Mouse (Mus musculus): Measurements from ENCODE around the gene Slc22a4. TPM values are rescaled to one million over a fixed set of nuclear protein-coding genes. Genes with fewer than 3 reads are reported as not detected.
A peak's percentile ranks its signal among the peaks of the same experiment; 100 is the strongest.
"Not testable (repeated sequence)": the region's sequence is repeated elsewhere in the genome, so short reads cannot be mapped to it uniquely, and the experiment has no call there.

The Slc22a4 gene
- polyA plus RNA-seq, 1 experiment from 2014 or later: 2.1 TPM

GRCm38 (mm10) chr11:53997661-53998060 lies 30.2 kb downstream of the Slc22a4 start:
- no peak overlapping the region for H3K27ac ChIP-seq (replicated peaks)
- no peaks in the 10 kb centered on the region for H3K9me3 ChIP-seq (ENCODE audit: control insufficient read depth, low read length)
- no peak overlapping the region for H3K4me3 ChIP-seq (ENCODE audit: low read depth, low read length)
- H3K4me2 ChIP-seq (replicated peaks; ENCODE audit: low read depth): no peak overlapping the region
- H3K9ac ChIP-seq (ENCODE audit: low read length): no peak overlapping the region
- no peak for DNase-seq (ENCODE audit: low spot score)
- 87% methylated on average over 2 of the region's 2 CpGs for WGBS
- H3K36me3 ChIP-seq (ENCODE audit: control insufficient read depth, insufficient read depth, low read length): no peaks in the 10 kb centered on the region
- no peaks in the 10 kb centered on the region for H3K4me1 ChIP-seq (replicated peaks; ENCODE audit: control insufficient read depth, insufficient read depth)
- no peaks in the 10 kb centered on the region for H3K27me3 ChIP-seq (ENCODE audit: control insufficient read depth, insufficient read depth, low read length)
- TF ChIP-seq CTCF (IDR thresholded peaks at IDR 0.05; ENCODE audit: low read depth) (no peak), EP300 (optimal IDR thresholded peaks at IDR 0.05) (no peak)
- no peak for ATAC-seq (ENCODE audit: low FRiP score, low TSS enrichment)

DNA sequence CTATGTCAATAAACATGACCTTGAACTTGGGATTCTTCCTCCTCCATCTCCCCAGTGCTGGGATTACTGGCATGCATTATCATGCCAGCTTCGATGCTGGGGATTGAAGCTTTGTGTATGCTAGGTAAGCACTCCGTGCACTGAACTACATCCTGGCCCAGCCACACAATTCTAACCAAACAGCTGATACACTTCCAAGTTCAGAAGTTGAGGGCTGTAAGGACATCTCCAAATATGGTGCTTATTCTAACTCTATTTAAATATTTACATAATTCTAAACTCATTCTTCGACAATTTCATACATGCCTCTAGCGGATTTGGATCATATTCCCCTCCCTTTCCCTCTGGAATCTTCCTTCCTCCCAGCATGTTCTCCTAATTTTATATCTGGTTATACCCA lies 35.6 kb downstream of the Slc22a4 start:
- Histone ChIP-seq H3K9ac (ENCODE audit: low read length) (no peak overlapping the region), H3K36me3 (ENCODE audit: control insufficient read depth, insufficient read depth, low read length) (no peaks in the 10 kb centered on the region), H3K4me3 (ENCODE audit: low read depth, low read length) (no peak overlapping the region), H3K27me3 (ENCODE audit: control insufficient read depth, insufficient read depth, low read length) (no peaks in the 10 kb centered on the region), H3K4me1 (replicated peaks; ENCODE audit: control insufficient read depth, insufficient read depth) (no peaks in the 10 kb centered on the region), H3K4me2 (replicated peaks; ENCODE audit: low read depth) (no peak overlapping the region), H3K9me3 (ENCODE audit: control insufficient read depth, low read length) (no peaks in the 10 kb centered on the region), H3K27ac (replicated peaks) (peak overlapping the region; percentile 80)
- TF ChIP-seq CTCF (IDR thresholded peaks at IDR 0.05; ENCODE audit: low read depth) (no peak), EP300 (optimal IDR thresholded peaks at IDR 0.05) (peak; percentile 59)
- 21% methylated on average over 4 of the region's 4 CpGs for WGBS
- DNase-seq (ENCODE audit: low spot score) (no peak), ATAC-seq (ENCODE audit: low FRiP score, low TSS enrichment) (peak; percentile 57; the same call in 1 of the 2 replicates)

DNA sequence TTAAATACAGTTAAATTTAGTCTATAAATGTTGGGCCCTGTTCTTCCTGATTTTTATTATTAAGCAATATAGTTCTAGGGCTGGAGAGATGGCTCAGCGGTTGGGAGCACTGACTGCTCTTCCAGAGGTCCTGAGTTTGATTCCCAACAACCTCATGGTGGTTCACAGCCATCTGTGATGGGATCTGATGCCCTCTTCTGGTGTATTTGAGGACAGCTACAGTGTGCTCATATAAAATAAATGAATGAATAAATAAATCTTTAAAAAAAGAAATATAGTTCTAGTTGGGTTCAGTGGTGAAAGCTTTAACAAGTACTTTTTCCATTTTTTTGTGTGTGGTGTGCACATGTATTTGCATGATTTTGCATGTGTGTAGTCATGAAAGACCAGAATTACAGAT lies 38.7 kb downstream of the Slc22a4 start:
- no peaks in the 10 kb centered on the region for H3K9me3 ChIP-seq (ENCODE audit: control insufficient read depth, low read length)
- no peak overlapping the region for H3K27ac ChIP-seq (replicated peaks)
- TF ChIP-seq EP300 (optimal IDR thresholded peaks at IDR 0.05) (no peak), CTCF (IDR thresholded peaks at IDR 0.05; ENCODE audit: low read depth) (peak; percentile 57)
- H3K4me1 ChIP-seq (replicated peaks; ENCODE audit: control insufficient read depth, insufficient read depth): no peaks in the 10 kb centered on the region
- ATAC-seq (ENCODE audit: low FRiP score, low TSS enrichment) (no peak), DNase-seq (ENCODE audit: low spot score) (no peak)
- H3K9ac ChIP-seq (ENCODE audit: low read length): no peak overlapping the region
- no peaks in the 10 kb centered on the region for H3K27me3 ChIP-seq (ENCODE audit: control insufficient read depth, insufficient read depth, low read length)
- no peak overlapping the region for H3K4me3 ChIP-seq (ENCODE audit: low read depth, low read length)
- H3K4me2 ChIP-seq (replicated peaks; ENCODE audit: low read depth): no peak overlapping the region
- WGBS: 61% methylated on average over 1 of the region's 1 CpGs
- H3K36me3 ChIP-seq (ENCODE audit: control insufficient read depth, insufficient read depth, low read length): no peaks in the 10 kb centered on the region

- Histone ChIP-seq H3K27me3 (ENCODE audit: control insufficient read depth, insufficient read depth, low read length) (no peaks in the 10 kb centered on the region), H3K4me3 (ENCODE audit: low read depth, low read length) (no peak overlapping the region), H3K27ac (replicated peaks) (no peak overlapping the region), H3K9ac (ENCODE audit: low read length) (no peak overlapping the region), H3K9me3 (ENCODE audit: control insufficient read depth, low read length) (no peaks in the 10 kb centered on the region), H3K4me1 (replicated peaks; ENCODE audit: control insufficient read depth, insufficient read depth) (no peaks in the 10 kb centered on the region), H3K36me3 (ENCODE audit: control insufficient read depth, insufficient read depth, low read length) (no peaks in the 10 kb centered on the region), H3K4me2 (replicated peaks; ENCODE audit: low read depth) (no peak overlapping the region)
- TF ChIP-seq CTCF (IDR thresholded peaks at IDR 0.05; ENCODE audit: low read depth) (no peak), EP300 (optimal IDR thresholded peaks at IDR 0.05) (no peak)
- WGBS: 81% methylated on average over 4 of the region's 4 CpGs
- ATAC-seq (ENCODE audit: low FRiP score, low TSS enrichment): no peak
- no peak for DNase-seq (ENCODE audit: low spot score)
These were observed 39.8 kb downstream of the Slc22a4 start for GRCm38 (mm10) chr11:53988081-53988480.

GRCm38 (mm10) chr11:53981396-53981795 lies 46.5 kb downstream of the Slc22a4 start:
- H3K4me2 ChIP-seq (replicated peaks; ENCODE audit: low read depth): no peak overlapping the region
- no peaks in the 10 kb centered on the region for H3K27me3 ChIP-seq (ENCODE audit: control insufficient read depth, insufficient read depth, low read length)

DNA sequence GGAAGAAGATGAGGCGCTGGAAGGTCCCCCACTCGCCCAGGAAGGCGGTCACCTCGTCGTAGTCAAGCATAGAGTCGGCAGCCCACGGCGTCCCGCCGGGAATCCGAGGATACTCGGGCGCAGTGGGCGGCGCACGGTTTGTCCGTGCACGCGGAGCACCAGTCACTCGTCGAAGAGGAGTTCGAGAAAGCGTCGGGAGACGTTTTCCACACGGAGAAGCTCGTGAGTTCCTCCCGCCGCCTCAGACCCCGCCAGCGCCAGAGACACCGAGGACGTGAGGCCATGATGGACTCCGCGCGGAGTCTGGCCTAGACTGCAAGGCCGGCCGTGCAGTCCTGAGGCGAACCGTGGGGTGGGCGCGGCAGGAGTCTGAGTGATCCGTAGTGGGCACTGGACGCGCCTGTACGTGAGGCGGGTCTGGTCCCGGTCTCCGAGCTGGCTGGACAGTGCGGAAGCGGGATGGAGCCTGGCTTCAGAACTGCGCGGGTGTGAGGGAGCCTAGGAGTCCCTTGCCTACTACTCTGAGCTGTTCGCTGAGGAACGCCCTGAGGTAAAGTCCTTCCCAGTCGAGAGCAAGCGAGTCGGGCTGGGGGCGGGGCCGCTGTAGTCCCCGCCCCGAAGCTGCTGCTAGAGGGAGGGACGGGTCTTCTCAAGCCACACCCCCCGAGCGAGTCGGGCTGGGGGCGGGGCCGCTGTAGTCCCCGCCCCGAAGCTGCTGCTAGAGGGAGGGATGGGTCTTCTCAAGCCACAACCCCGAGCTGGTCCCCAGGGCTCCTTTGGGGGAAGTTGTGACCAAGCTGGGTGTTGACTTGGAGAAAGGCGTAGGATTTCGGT lies 47.9 kb downstream of the Slc22a4 start, which contains the start of gene Slc22a21:
TSS of gene Slc22a21 (minus strand) at position 545 of the 834 bp plus-strand sequence.
- no peak for TF ChIP-seq EP300 (optimal IDR thresholded peaks at IDR 0.05)
- TF ChIP-seq CTCF (IDR thresholded peaks at IDR 0.05; ENCODE audit: low read depth): no peak
- DNase-seq (ENCODE audit: low spot score) (peak; percentile 91), ATAC-seq (ENCODE audit: low FRiP score, low TSS enrichment) (peak; percentile 98)
- Histone ChIP-seq H3K4me3 (ENCODE audit: low read depth, low read length) (peak within 1 kb of the TSS; percentile 55), H3K27ac (replicated peaks) (peak within 1 kb of the TSS; percentile 88), H3K9me3 (ENCODE audit: control insufficient read depth, low read length) (no peaks in the 10 kb centered on the region), H3K27me3 (ENCODE audit: control insufficient read depth, insufficient read depth, low read length) (no peaks in the 10 kb centered on the region), H3K4me2 (replicated peaks; ENCODE audit: low read depth) (peak within 1 kb of the TSS; percentile 78), H3K9ac (ENCODE audit: low read length) (peak within 1 kb of the TSS; percentile 73), H3K36me3 (ENCODE audit: control insufficient read depth, insufficient read depth, low read length) (no peaks in the 10 kb centered on the region), H3K4me1 (replicated peaks; ENCODE audit: control insufficient read depth, insufficient read depth) (no peaks in the 10 kb centered on the region)
- WGBS: 2% methylated on average over 70 of the region's 73 CpGs

More at GRCm38 (mm10) chr11:53981396-53981795, 46.5 kb downstream of the Slc22a4 start:
- no peak overlapping the region for H3K27ac ChIP-seq (replicated peaks)
- no peak overlapping the region for H3K9ac ChIP-seq (ENCODE audit: low read length)
- no peaks in the 10 kb centered on the region for H3K4me1 ChIP-seq (replicated peaks; ENCODE audit: control insufficient read depth, insufficient read depth)
- 80% methylated on average over 4 of the region's 4 CpGs for WGBS
- DNase-seq (ENCODE audit: low spot score) (no peak), ATAC-seq (ENCODE audit: low FRiP score, low TSS enrichment) (no peak)
- TF ChIP-seq CTCF (IDR thresholded peaks at IDR 0.05; ENCODE audit: low read depth) (no peak), EP300 (optimal IDR thresholded peaks at IDR 0.05) (no peak)
- H3K4me3 ChIP-seq (ENCODE audit: low read depth, low read length): no peak overlapping the region
- no peaks in the 10 kb centered on the region for H3K36me3 ChIP-seq (ENCODE audit: control insufficient read depth, insufficient read depth, low read length)
- no peaks in the 10 kb centered on the region for H3K9me3 ChIP-seq (ENCODE audit: control insufficient read depth, low read length)

GRCm38 (mm10) chr11:53979456-53979787 lies 48.5 kb downstream of the Slc22a4 start:
- not testable (repeated sequence) for DNase-seq (ENCODE audit: low spot score); H3K36me3 ChIP-seq (ENCODE audit: control insufficient read depth, insufficient read depth, low read length); H3K4me1 ChIP-seq (replicated peaks; ENCODE audit: control insufficient read depth, insufficient read depth); H3K27me3 ChIP-seq (ENCODE audit: control insufficient read depth, insufficient read depth, low read length); H3K9me3 ChIP-seq (ENCODE audit: control insufficient read depth, low read length)
- ATAC-seq (ENCODE audit: low FRiP score, low TSS enrichment): peak; percentile 22; the same call in 1 of the 2 replicates
- Histone ChIP-seq H3K4me2 (replicated peaks; ENCODE audit: low read depth) (peak overlapping the region; percentile 78), H3K27ac (replicated peaks) (peak overlapping the region; percentile 88), H3K9ac (ENCODE audit: low read length) (peak overlapping the region; percentile 73), H3K4me3 (ENCODE audit: low read depth, low read length) (peak overlapping the region; percentile 55)
- WGBS: under 1% methylated on average over 23 of the region's 23 CpGs
